Mouse (Mus musculus): ENCODE data around the gene Fgfr2. TPM values are rescaled to one million over a fixed set of nuclear protein-coding genes. Genes with fewer than 3 reads are reported as not detected.
A peak's percentile ranks its signal among the peaks of the same experiment; 100 is the strongest.

The Fgfr2 gene
- polyA plus RNA-seq, 1 experiment from 2014 or later, result 93.4 TPM

DNA sequence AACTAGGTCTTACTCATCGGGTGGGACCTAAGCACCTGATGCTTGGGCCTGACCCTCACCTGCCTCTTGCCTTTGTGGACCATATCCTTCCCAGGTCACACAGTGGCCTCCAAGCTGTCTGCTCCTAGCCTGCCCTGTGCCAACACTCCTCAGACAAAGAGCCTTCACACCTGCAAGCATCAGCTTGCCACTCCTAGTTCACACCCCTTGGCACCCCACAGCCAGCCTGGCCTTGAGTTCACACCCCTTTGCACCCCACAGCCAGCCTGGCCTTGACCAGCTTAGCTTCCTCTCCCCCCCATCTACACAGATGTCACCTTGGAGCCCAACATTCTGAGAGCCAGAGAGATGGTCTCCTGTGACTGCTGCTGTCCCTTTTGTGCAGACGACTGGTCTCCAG is 319.8 kb downstream of the Fgfr2 start:
- Histone ChIP-seq H3K4me3 (replicated peaks; ENCODE audit: low read length) (no peak overlapping the region), H3K4me2 (ENCODE audit: low read depth, low read length) (no peak overlapping the region), H3K4me1 (ENCODE audit: control insufficient read depth, insufficient read depth, low read length) (peaks cover 49% of the 10 kb centered on the region), H3K27me3 (ENCODE audit: control insufficient read depth, insufficient read depth, low read length) (no peaks in the 10 kb centered on the region), H3K9ac (ENCODE audit: low read length) (no peak overlapping the region), H3K36me3 (ENCODE audit: control insufficient read depth, insufficient read depth, low read length) (no peaks in the 10 kb centered on the region), H3K27ac (ENCODE audit: low read length) (no peak overlapping the region), H3K9me3 (replicated peaks; ENCODE audit: control insufficient read depth, low read length) (no peaks in the 10 kb centered on the region)
- WGBS, result 59% methylated on average over 2 of the region's 2 CpGs
- ATAC-seq (ENCODE audit: insufficient read depth, low FRiP score), result no peak

DNA sequence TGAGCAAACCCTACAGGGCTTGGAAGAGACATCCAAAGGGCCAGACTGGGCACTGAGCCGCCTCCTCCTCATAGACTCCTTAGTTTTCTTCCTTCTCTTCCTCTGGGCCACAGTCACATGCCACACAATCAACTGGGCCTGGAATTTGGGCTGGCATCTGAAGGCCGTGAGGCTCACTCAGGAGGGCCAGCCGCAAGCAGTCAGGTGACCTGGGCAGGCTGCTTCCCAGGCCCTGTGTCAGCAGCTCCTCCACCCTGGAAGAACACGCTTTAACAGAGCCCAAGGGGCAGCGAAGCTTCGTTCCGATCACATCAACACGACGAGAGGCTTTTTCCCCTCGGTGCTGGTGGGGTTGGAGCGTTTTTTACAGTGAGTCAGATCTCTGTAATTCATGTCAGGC is 320.5 kb downstream of the Fgfr2 start:
- no peaks in the 10 kb centered on the region for H3K9me3 ChIP-seq (replicated peaks; ENCODE audit: control insufficient read depth, low read length)
- H3K27ac ChIP-seq (ENCODE audit: low read length), result no peak overlapping the region
- H3K4me3 ChIP-seq (replicated peaks; ENCODE audit: low read length), result no peak overlapping the region
- peaks cover 42% of the 10 kb centered on the region for H3K4me1 ChIP-seq (ENCODE audit: control insufficient read depth, insufficient read depth, low read length)
- 80% methylated on average over 11 of the region's 11 CpGs for WGBS
- H3K4me2 ChIP-seq (ENCODE audit: low read depth, low read length), result no peak overlapping the region
- no peaks in the 10 kb centered on the region for H3K36me3 ChIP-seq (ENCODE audit: control insufficient read depth, insufficient read depth, low read length)
- H3K27me3 ChIP-seq (ENCODE audit: control insufficient read depth, insufficient read depth, low read length), result no peaks in the 10 kb centered on the region
- no peak overlapping the region for H3K9ac ChIP-seq (ENCODE audit: low read length)
- ATAC-seq (ENCODE audit: insufficient read depth, low FRiP score), result no peak

DNA sequence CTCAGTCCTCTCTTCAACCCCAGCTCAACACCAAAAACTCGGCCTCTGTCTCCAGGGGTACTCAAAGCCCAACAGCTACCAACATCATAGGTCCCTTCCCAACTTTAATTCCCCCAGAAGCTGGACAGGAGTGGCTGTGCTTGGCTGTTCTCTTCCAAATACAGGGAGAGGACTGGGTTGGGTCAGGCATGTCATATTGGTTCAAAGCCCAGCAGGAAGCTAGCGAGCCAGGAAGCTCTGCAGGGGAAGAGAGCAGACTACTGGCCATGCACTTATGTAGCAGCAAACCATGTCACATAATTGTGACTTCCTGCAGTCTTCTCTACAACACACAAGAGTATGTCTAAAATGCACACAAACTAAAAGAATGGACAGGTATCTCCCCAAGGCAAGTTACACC is 321.1 kb downstream of the Fgfr2 start:
- Histone ChIP-seq H3K9ac (ENCODE audit: low read length) (no peak overlapping the region), H3K4me2 (ENCODE audit: low read depth, low read length) (no peak overlapping the region), H3K36me3 (ENCODE audit: control insufficient read depth, insufficient read depth, low read length) (no peaks in the 10 kb centered on the region), H3K27ac (ENCODE audit: low read length) (no peak overlapping the region), H3K4me1 (ENCODE audit: control insufficient read depth, insufficient read depth, low read length) (peaks cover 36% of the 10 kb centered on the region), H3K9me3 (replicated peaks; ENCODE audit: control insufficient read depth, low read length) (no peaks in the 10 kb centered on the region), H3K4me3 (replicated peaks; ENCODE audit: low read length) (no peak overlapping the region), H3K27me3 (ENCODE audit: control insufficient read depth, insufficient read depth, low read length) (no peaks in the 10 kb centered on the region)
- WGBS, result 76% methylated on average over 2 of the region's 2 CpGs
- ATAC-seq (ENCODE audit: insufficient read depth, low FRiP score), result no peak

DNA sequence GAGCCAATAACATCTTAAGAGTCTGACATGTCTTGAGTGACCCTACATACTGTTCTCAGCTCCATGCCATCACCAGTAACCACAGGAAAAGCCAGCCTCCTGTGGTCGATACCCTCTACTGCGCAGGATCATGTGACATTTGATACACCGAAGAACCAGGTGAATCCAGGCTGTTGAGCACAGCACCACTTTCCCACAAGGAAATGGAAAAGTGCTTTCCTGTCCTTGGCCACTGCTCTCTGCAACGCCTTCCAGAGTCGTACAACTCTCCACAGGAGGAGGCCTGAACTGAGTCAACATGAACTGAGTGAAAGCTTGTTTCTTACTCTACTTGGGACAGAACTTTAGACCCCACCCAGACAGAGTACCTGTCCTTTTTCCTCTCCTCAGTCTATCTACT is 321.6 kb downstream of the Fgfr2 start:
- H3K4me3 ChIP-seq (replicated peaks; ENCODE audit: low read length), result no peak overlapping the region
- WGBS, result 78% methylated on average over 5 of the region's 5 CpGs
- no peak for ATAC-seq (ENCODE audit: insufficient read depth, low FRiP score)
- no peaks in the 10 kb centered on the region for H3K36me3 ChIP-seq (ENCODE audit: control insufficient read depth, insufficient read depth, low read length)
- no peak overlapping the region for H3K9ac ChIP-seq (ENCODE audit: low read length)
- H3K9me3 ChIP-seq (replicated peaks; ENCODE audit: control insufficient read depth, low read length), result no peaks in the 10 kb centered on the region
- no peak overlapping the region for H3K27ac ChIP-seq (ENCODE audit: low read length)
- H3K4me2 ChIP-seq (ENCODE audit: low read depth, low read length), result no peak overlapping the region
- H3K4me1 ChIP-seq (ENCODE audit: control insufficient read depth, insufficient read depth, low read length), result peaks cover 31% of the 10 kb centered on the region
- no peaks in the 10 kb centered on the region for H3K27me3 ChIP-seq (ENCODE audit: control insufficient read depth, insufficient read depth, low read length)

DNA sequence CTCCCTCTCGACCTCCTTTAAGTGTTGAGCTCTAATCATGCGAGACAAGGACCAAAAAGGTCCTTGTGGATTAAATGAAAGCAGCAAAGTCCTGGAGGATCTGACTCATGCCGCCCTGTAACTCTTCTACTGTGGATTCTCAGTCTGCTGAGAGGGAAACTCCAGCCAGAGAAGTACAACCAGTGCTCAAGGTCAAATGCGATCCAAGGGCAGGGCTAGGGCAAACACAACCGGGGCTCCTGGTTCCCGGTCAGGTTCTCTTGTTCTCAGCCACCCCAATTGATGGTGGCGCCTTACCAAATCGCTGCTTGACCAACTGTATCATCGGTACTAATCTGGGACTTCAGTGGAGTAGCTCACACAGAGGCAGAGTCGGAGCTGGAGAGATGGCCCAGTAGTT is 322.3 kb downstream of the Fgfr2 start:
- WGBS, result 73% methylated on average over 10 of the region's 10 CpGs
- Histone ChIP-seq H3K4me3 (replicated peaks; ENCODE audit: low read length) (no peak overlapping the region), H3K27me3 (ENCODE audit: control insufficient read depth, insufficient read depth, low read length) (no peaks in the 10 kb centered on the region), H3K9me3 (replicated peaks; ENCODE audit: control insufficient read depth, low read length) (no peaks in the 10 kb centered on the region), H3K4me1 (ENCODE audit: control insufficient read depth, insufficient read depth, low read length) (peaks cover 25% of the 10 kb centered on the region), H3K36me3 (ENCODE audit: control insufficient read depth, insufficient read depth, low read length) (no peaks in the 10 kb centered on the region), H3K9ac (ENCODE audit: low read length) (no peak overlapping the region), H3K27ac (ENCODE audit: low read length) (no peak overlapping the region), H3K4me2 (ENCODE audit: low read depth, low read length) (no peak overlapping the region)
- no peak for ATAC-seq (ENCODE audit: insufficient read depth, low FRiP score)

DNA sequence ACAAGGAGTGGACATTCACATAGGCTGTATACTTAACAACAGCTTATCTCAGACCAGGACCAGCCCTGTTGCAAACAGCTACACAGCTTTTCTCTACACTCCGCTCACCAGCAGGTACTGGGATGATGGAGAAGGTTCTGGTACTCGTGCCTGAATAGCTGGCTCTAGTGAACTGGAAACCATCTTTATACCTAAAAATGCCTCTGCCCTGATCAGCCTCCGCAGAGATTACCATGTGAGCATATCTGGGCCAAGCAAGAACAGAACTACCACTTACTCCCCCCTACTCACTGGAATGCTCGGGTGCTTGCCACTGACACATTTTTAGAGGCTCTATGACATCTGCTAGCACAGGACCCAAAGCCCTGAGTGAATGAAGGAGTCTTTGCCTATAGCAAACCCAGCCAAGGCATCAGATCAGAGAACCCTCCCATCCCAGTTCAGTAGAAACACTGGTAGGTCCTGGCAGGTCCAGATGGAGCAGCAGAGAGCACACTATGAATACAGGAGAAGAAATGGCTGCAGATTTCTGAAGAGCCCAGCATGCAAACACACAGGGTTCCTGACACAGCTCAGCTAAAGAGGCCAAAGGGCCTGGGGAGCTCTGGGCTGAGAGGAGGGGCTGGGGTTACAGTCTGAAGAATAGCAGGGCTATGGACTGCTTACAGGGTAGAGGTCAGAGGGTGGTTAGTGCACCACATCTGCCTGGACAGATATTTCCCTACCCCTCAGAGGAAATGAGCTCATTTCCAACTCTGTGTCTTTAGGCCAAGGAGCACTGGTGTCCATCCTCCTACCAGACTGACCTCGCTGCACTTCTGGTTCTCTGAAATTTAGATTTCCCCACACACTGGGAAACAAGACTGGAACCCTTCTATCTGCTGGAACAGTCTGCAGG is 323.8 kb downstream of the Fgfr2 start:
- Histone ChIP-seq H3K9ac (ENCODE audit: low read length) (no peak overlapping the region), H3K27me3 (ENCODE audit: control insufficient read depth, insufficient read depth, low read length) (no peaks in the 10 kb centered on the region), H3K4me1 (ENCODE audit: control insufficient read depth, insufficient read depth, low read length) (peaks cover 19% of the 10 kb centered on the region; the same call in 1 of the 2 replicates), H3K4me3 (replicated peaks; ENCODE audit: low read length) (no peak overlapping the region), H3K36me3 (ENCODE audit: control insufficient read depth, insufficient read depth, low read length) (no peaks in the 10 kb centered on the region), H3K4me2 (ENCODE audit: low read depth, low read length) (no peak overlapping the region), H3K9me3 (replicated peaks; ENCODE audit: control insufficient read depth, low read length) (no peaks in the 10 kb centered on the region), H3K27ac (ENCODE audit: low read length) (no peak overlapping the region)
- WGBS, result 88% methylated on average over 5 of the region's 5 CpGs
- ATAC-seq (ENCODE audit: insufficient read depth, low FRiP score), result peak; percentile 16; the same call in 1 of the 2 replicates

DNA sequence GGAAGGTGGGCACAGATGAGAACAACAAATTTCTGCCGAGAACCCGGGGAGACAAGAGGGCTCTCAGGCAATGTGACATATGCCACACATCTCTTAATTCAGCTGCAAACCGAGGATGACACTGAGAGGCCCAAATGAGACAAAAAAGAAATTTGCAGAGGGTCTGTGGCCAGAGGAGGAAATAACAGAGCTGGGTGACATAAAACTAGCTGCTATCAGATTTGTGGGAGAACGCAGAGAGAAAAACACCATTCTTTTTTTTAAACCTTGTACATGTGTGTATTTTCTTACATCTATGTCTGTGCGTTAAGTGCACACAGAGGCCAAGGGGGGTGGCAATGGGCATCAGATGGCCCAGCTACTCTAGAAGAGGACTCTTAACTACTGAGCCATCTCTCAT is 328.0 kb downstream of the Fgfr2 start:
- WGBS, result 84% methylated on average over 5 of the region's 5 CpGs
- Histone ChIP-seq H3K9me3 (replicated peaks; ENCODE audit: control insufficient read depth, low read length) (no peaks in the 10 kb centered on the region), H3K4me2 (ENCODE audit: low read depth, low read length) (no peak overlapping the region), H3K27ac (ENCODE audit: low read length) (no peak overlapping the region), H3K36me3 (ENCODE audit: control insufficient read depth, insufficient read depth, low read length) (no peaks in the 10 kb centered on the region), H3K27me3 (ENCODE audit: control insufficient read depth, insufficient read depth, low read length) (no peaks in the 10 kb centered on the region), H3K9ac (ENCODE audit: low read length) (no peak overlapping the region), H3K4me3 (replicated peaks; ENCODE audit: low read length) (no peak overlapping the region), H3K4me1 (ENCODE audit: control insufficient read depth, insufficient read depth, low read length) (peaks cover 18% of the 10 kb centered on the region)
- no peak for ATAC-seq (ENCODE audit: insufficient read depth, low FRiP score)

DNA sequence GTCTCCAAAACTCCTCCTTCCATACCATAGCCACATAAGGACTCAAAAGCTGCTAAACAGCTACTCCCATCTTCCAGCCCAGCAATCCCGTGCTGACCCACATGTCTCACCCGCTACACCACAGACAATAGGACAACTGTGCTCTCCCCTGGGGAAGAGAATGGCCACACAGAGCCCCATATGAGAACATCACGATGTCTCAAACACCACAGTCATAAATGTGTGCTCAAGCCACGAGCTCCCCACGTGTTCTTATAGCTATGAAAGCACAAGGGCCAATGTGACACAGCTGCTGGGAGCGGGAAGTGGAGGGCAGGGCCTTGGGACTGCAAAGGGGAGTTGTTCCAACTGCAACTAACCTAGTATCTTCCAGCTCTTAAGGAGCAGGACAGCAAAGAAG is 329.7 kb downstream of the Fgfr2 start:
- peak; percentile 30; the same call in 1 of the 2 replicates for ATAC-seq (ENCODE audit: insufficient read depth, low FRiP score)
- 62% methylated on average over 6 of the region's 6 CpGs for WGBS
- Histone ChIP-seq H3K27ac (ENCODE audit: low read length) (no peak overlapping the region; the same call in 1 of the 2 replicates), H3K4me3 (replicated peaks; ENCODE audit: low read length) (no peak overlapping the region), H3K4me1 (ENCODE audit: control insufficient read depth, insufficient read depth, low read length) (peaks cover 20% of the 10 kb centered on the region), H3K36me3 (ENCODE audit: control insufficient read depth, insufficient read depth, low read length) (no peaks in the 10 kb centered on the region), H3K9ac (ENCODE audit: low read length) (no peak overlapping the region), H3K9me3 (replicated peaks; ENCODE audit: control insufficient read depth, low read length) (no peaks in the 10 kb centered on the region), H3K4me2 (ENCODE audit: low read depth, low read length) (no peak overlapping the region), H3K27me3 (ENCODE audit: control insufficient read depth, insufficient read depth, low read length) (no peaks in the 10 kb centered on the region)

DNA sequence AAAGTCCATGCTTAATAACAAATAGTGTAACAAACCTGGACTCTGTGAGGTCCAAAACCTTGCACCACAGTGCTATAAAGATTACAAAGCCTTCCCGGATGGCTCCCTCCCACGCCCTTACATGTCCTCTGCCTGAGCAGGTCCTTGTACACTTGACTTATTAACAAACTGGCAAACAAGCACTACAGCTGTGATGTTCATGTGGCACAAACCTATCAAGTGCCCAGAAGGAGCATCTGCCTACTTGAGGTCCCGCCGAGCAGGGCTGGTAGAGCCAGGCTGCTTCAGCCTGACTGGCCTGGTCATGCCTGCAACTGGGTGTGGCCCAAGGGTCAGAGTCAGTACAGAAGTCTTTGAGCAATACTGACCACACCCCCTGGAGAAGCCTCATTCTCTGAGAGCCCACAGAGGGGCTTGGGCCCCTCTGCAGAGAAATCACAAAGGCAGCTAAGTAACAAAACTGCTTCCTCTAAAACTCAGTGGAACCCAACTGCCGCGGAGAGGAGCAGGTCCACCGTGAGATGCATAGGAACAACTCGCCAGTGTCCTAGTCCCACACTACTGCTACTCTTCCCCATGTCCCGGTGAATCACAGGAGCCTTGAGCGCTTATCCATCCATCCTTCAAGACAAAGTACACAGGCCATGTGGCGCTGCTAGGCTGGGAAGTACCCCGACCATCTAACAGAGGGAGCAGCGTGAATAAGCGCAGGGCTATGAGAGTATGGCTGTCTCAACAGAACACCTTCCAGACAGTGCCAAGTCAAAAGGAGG is 332.5 kb downstream of the Fgfr2 start:
- peak; percentile 39; the same call in 1 of the 2 replicates for ATAC-seq (ENCODE audit: insufficient read depth, low FRiP score)
- WGBS, result 74% methylated on average over 14 of the region's 14 CpGs
- no peaks in the 10 kb centered on the region for H3K36me3 ChIP-seq (ENCODE audit: control insufficient read depth, insufficient read depth, low read length)
- H3K4me1 ChIP-seq (ENCODE audit: control insufficient read depth, insufficient read depth, low read length), result peaks cover 35% of the 10 kb centered on the region
- no peak overlapping the region for H3K4me3 ChIP-seq (replicated peaks; ENCODE audit: low read length)
- H3K27me3 ChIP-seq (ENCODE audit: control insufficient read depth, insufficient read depth, low read length), result no peaks in the 10 kb centered on the region
- no peak overlapping the region for H3K4me2 ChIP-seq (ENCODE audit: low read depth, low read length)
- no peak overlapping the region for H3K9ac ChIP-seq (ENCODE audit: low read length)
- H3K27ac ChIP-seq (ENCODE audit: low read length), result 0 out of 2 replicates have a peak overlapping the region, but pooled peaks have one; percentile 19
- H3K9me3 ChIP-seq (replicated peaks; ENCODE audit: control insufficient read depth, low read length), result no peaks in the 10 kb centered on the region

Measured in stomach, embryonic 16.5 days (tissue).